Mouse (Mus musculus) midbrain, postnatal 0 days (tissue): Measurements from ENCODE around the gene Cgref1. TPM values are rescaled to one million over a fixed set of nuclear protein-coding genes. Genes with fewer than 3 reads are reported as not detected.

Source experiments
- ATAC-seq: fragments of 200-750 bp; cut with Nextera tagmentation; 2 replicates; pipeline ENCODE4 v1.8.0; 2017; ENCODE audit warnings: moderate number of reproducible peaks, mild to moderate bottlenecking, moderate TSS enrichment, moderate library complexity; ENCODE audit not compliant: low FRiP score
- DNase-seq: peaks from one replicate; pipeline ENCODE4 v3.0.0-alpha.2; 2015; ENCODE audit warnings: low spot score
- H3K27ac ChIP-seq: fragments of 300-500 bp; sonication (generic); 2 replicates; pipeline ENCODE4 v1.5.1; 2014; ENCODE audit warnings: low read depth, mild to moderate bottlenecking, low read length, mixed read lengths
- H3K27me3 ChIP-seq: fragments of 300-500 bp; sonication (generic); 2 replicates; pipeline ENCODE4 v1.6.1; 2014; ENCODE audit warnings: low read length, control low read depth, mixed read lengths; ENCODE audit not compliant: insufficient read depth
- H3K36me3 ChIP-seq: fragments of 300-500 bp; sonication (generic); 2 replicates; pipeline ENCODE4 v1.6.1; 2014; ENCODE audit warnings: low read length, control low read depth, mixed read lengths; ENCODE audit not compliant: insufficient read depth
- H3K4me1 ChIP-seq: fragments of 300-500 bp; sonication (generic); 2 replicates; pipeline ENCODE4 v1.6.1; 2014; ENCODE audit warnings: mild to moderate bottlenecking, control low read depth, antibody characterized with exemption, low read length, mixed read lengths; ENCODE audit not compliant: insufficient read depth
- H3K4me2 ChIP-seq: fragments of 300-500 bp; sonication (generic); 2 replicates; pipeline ENCODE4 v1.6.1; 2014; ENCODE audit warnings: low read depth, mild to moderate bottlenecking, low read length, mixed read lengths; ENCODE audit not compliant: poor library complexity, severe bottlenecking
- H3K4me3 ChIP-seq: fragments of 300-500 bp; sonication (generic); 2 replicates; pipeline ENCODE4 v1.5.1; 2014; ENCODE audit warnings: low read depth, mild to moderate bottlenecking, low read length, moderate library complexity
- H3K9ac ChIP-seq: fragments of 300-500 bp; sonication (generic); replicated peaks from 2 replicates; pipeline ENCODE4 v1.6.1; 2014; ENCODE audit warnings: mild to moderate bottlenecking, low read length, moderate library complexity, mixed read lengths; ENCODE audit not compliant: poor library complexity, severe bottlenecking
- H3K9me3 ChIP-seq: fragments of 300-500 bp; sonication (generic); 2 replicates; pipeline ENCODE4 v1.6.1; 2016; ENCODE audit warnings: low read length, control low read depth
- CTCF ChIP-seq: IDR thresholded peaks from 2 replicates; pipeline ENCODE4 v1.5.1; 2016; ENCODE audit warnings: antibody characterized with exemption, mild to moderate bottlenecking
- WGBS: fragments of 180-500 bp; shearing (Covaris S2); extraction: QIAGEN DNeasy Blood & Tissue Kit; methylation state at CpG from one replicate; pipeline ENCODE4 v1.1.7; 2014; 5-methylcytosine and 5-hydroxymethylcytosine counted together
- polyA plus RNA-seq: library from polyadenylated mRNA; unstranded; fragments of >200 nt; fragmentation: Nextera tagmentation; extraction: Ambion mirVana; gene quantifications from 2 replicates; pipeline ENCODE4 v1.2.1, GENCODE M21; 2015
- total RNA-seq: library from RNA; depleted of rRNA; stranded (reverse); fragments of >200 nt; gene quantifications from 2 replicates; pipeline ENCODE4 v1.2.3, GENCODE M21; 2014

The Cgref1 gene
- total and polyA plus RNA-seq, 2 experiments from 2014 or later = 108 to 162 TPM

- 54% methylated on average over 13 of the region's 13 CpGs for WGBS
- Histone ChIP-seq H3K27me3 (no peaks in the 10 kb centered on the region), H3K9me3 (no peaks in the 10 kb centered on the region), H3K36me3 (peaks cover 19% of the 10 kb centered on the region), H3K4me1 (peaks cover 8% of the 10 kb centered on the region; the same call in 1 of the 2 replicates), H3K4me2 (peak overlapping the region; percentile 91), H3K4me3 (peak overlapping the region; percentile 68), H3K9ac (peak overlapping the region; percentile 66), H3K27ac (peak overlapping the region; percentile 71; the same call in 1 of the 2 replicates)
- no peak for TF ChIP-seq CTCF
- DNase-seq = no peak
- no peak for ATAC-seq
Observed at GRCm38 (mm10) chr5:30908426-30909299, 36.7 kb downstream of the Cgref1 start.

GRCm38 (mm10) chr5:30907413-30908059 is 37.9 kb downstream of the Cgref1 start, which contains the start of gene Ost4:
Ost4 (minus strand) TSS chr5:30907788.
- peak within 1 kb of the TSS; percentile 91 for H3K4me2 ChIP-seq
- no peak for TF ChIP-seq CTCF
- H3K36me3 ChIP-seq = peaks cover 29% of the 10 kb centered on the region
- H3K27me3 ChIP-seq = no peaks in the 10 kb centered on the region
- peak within 1 kb of the TSS; percentile 71 for H3K27ac ChIP-seq
- H3K4me1 ChIP-seq = peaks cover 8% of the 10 kb centered on the region; the same call in 1 of the 2 replicates
- ATAC-seq (peak; percentile 94), DNase-seq (peak; percentile 96)
- H3K9me3 ChIP-seq = no peaks in the 10 kb centered on the region
- WGBS = under 1% methylated on average over 58 of the region's 58 CpGs
- peak within 1 kb of the TSS; percentile 68 for H3K4me3 ChIP-seq
- H3K9ac ChIP-seq = peak within 1 kb of the TSS; percentile 66

GRCm38 (mm10) chr5:30901860-30902259 is 43.5 kb downstream of the Cgref1 start:
- 97% methylated on average over 5 of the region's 5 CpGs for WGBS
- no peaks in the 10 kb centered on the region for H3K27me3 ChIP-seq
- no peak for DNase-seq
- no peak for ATAC-seq
- no peak overlapping the region for H3K4me2 ChIP-seq
- H3K9me3 ChIP-seq = no peaks in the 10 kb centered on the region
- H3K9ac ChIP-seq = no peak overlapping the region
- peaks cover 38% of the 10 kb centered on the region for H3K36me3 ChIP-seq
- no peak for TF ChIP-seq CTCF
- no peak overlapping the region for H3K27ac ChIP-seq
- H3K4me3 ChIP-seq = no peak overlapping the region
- 0 out of 2 replicates have a peak, but pooled peaks cover 4% of the 10 kb centered on the region for H3K4me1 ChIP-seq

- H3K4me3 ChIP-seq = peak overlapping the region; percentile 80; the same call in 1 of the 2 replicates
- H3K9me3 ChIP-seq = no peaks in the 10 kb centered on the region
- no peaks in the 10 kb centered on the region for H3K27me3 ChIP-seq
- no peak for DNase-seq
- TF ChIP-seq CTCF = no peak
- peak overlapping the region; percentile 83; the same call in 1 of the 2 replicates for H3K27ac ChIP-seq
- peaks cover 7% of the 10 kb centered on the region; the same call in 1 of the 2 replicates for H3K4me1 ChIP-seq
- peak overlapping the region; percentile 78 for H3K4me2 ChIP-seq
- ATAC-seq = no peak
- WGBS = 86% methylated on average over 7 of the region's 7 CpGs
- H3K9ac ChIP-seq = peak overlapping the region; percentile 90
- H3K36me3 ChIP-seq = peaks cover 43% of the 10 kb centered on the region
Observed at GRCm38 (mm10) chr5:30890375-30890774, 55.0 kb downstream of the Cgref1 start.

- no peak for TF ChIP-seq CTCF
- Histone ChIP-seq H3K4me2 (peak overlapping the region; percentile 78), H3K36me3 (peaks cover 32% of the 10 kb centered on the region), H3K9ac (peak overlapping the region; percentile 90), H3K27ac (peak overlapping the region; percentile 83), H3K9me3 (no peaks in the 10 kb centered on the region), H3K4me3 (peak overlapping the region; percentile 80), H3K27me3 (no peaks in the 10 kb centered on the region), H3K4me1 (peaks cover 7% of the 10 kb centered on the region; the same call in 1 of the 2 replicates)
- 1% methylated on average over 24 of the region's 42 CpGs for WGBS
- peak; percentile 57 for DNase-seq
- peak; percentile 4; the same call in 1 of the 2 replicates for ATAC-seq
Observed at GRCm38 (mm10) chr5:30889088-30889754, 56.2 kb downstream of the Cgref1 start.
